Mouse (Mus musculus) lung, adult 2 months (tissue): ENCODE measurements at regions not wholly inside any gene's neighbourhood (a gene's known extent, or its start where the extent isn't known, plus 50 kb on each side); places are given as distances from the start of the nearest gene placed in this dataset.

ENCODE experiments used
- CTCF ChIP-seq: fragments of 200-500 bp; IDR thresholded peaks from 2 replicates; pipeline ENCODE4 v1.5.1; 2011; ENCODE audit warnings: mild to moderate bottlenecking, low read length, control low read depth; ENCODE audit not compliant: insufficient read depth
- POLR2A ChIP-seq: fragments of 200-500 bp; IDR thresholded peaks from 2 replicates; pipeline ENCODE4 v1.6.1; 2011; ENCODE audit warnings: low read depth, mild to moderate bottlenecking, control low read depth, low read length, borderline replicate concordance; ENCODE audit errors: extremely low read depth

DNA sequence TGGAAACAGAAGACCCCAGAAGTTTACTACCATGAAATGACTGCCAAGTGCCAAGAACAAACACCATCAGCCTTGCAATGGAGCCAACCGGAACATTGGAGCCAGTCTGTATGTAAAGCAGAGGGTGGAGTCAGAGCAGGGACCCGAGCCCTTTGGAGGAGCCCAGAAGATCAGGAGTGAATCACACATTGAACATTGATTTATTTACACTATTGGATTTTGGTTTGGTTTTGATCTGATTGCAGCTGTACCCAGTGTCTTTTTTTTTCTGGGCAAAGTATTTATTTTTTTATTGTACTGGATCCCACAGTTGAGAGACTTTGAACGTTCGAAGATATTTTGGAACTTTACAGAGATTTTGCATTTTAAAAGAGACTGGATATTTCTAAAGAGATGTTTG lies 167.4 kb upstream of the Lpp start:
- TF ChIP-seq POLR2A (no peak), CTCF (no peak)
